Mouse (Mus musculus): ENCODE results near the gene Slc35b1. TPM values are rescaled to one million over a fixed set of nuclear protein-coding genes. Genes with fewer than 3 reads are reported as not detected.

The Slc35b1 gene
- polyA plus RNA-seq, 1 experiment from 2014 or later: 138 TPM

GRCm38 (mm10) chr11:95413641-95414535 lies 29.4 kb downstream of the Slc35b1 start, which contains the start of gene Spop:
TSS of gene Spop (plus strand) at chr11:95414080.
- no peaks in the 10 kb centered on the region for H3K9me3 ChIP-seq
- peak within 1 kb of the TSS; percentile 75 for H3K9ac ChIP-seq
- peak within 1 kb of the TSS; percentile 96 for H3K27ac ChIP-seq (replicated peaks)
- peaks cover 6% of the 10 kb centered on the region; the same call in 1 of the 2 replicates for H3K36me3 ChIP-seq
- peak within 1 kb of the TSS; percentile 55 for H3K4me3 ChIP-seq
- WGBS: 3% methylated on average over 50 of the region's 58 CpGs
- peak within 1 kb of the TSS; percentile 68 for H3K4me2 ChIP-seq
- ATAC-seq (ENCODE audit: low read depth): peak; percentile 88
- H3K27me3 ChIP-seq: no peaks in the 10 kb centered on the region
- peaks cover 34% of the 10 kb centered on the region for H3K4me1 ChIP-seq (replicated peaks)

DNA sequence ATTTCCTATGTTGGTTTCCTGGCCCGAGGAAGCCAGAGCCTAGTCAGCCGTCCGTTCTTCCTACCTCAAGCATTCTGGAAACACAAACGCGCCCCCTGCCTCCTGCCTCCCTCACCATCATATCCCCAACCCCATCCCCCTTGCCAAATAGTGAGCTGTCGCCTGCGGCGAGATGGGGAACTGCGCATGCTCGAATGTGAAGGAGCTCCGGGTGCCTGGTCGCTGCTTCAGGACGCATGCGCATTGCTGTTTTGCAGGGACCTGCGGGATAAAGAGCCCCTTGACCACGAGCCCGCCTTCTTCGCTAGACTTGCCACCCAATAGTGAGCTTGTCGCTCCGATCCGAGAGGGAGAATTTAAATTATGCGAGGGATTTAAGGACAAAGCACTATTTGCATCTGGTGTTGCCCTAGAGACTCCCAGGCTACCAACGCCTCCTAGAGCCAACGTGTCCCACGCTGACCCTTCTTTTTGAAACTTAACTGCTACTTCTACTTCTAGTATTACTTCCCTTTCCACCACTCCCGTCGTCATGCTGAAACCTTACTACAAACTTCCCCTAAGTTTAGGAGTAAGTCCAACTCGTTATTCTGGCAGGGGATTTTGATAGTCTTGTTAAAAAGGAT lies 30.2 kb downstream of the Slc35b1 start:
- ATAC-seq (ENCODE audit: low read depth): peak; percentile 93
- peaks cover 13% of the 10 kb centered on the region; the same call in 1 of the 2 replicates for H3K36me3 ChIP-seq
- no peaks in the 10 kb centered on the region for H3K9me3 ChIP-seq
- under 1% methylated on average over 28 of the region's 28 CpGs for WGBS
- H3K4me3 ChIP-seq: peak overlapping the region; percentile 55
- peaks cover 34% of the 10 kb centered on the region for H3K4me1 ChIP-seq (replicated peaks)
- peak overlapping the region; percentile 68 for H3K4me2 ChIP-seq
- peak overlapping the region; percentile 75 for H3K9ac ChIP-seq
- peak overlapping the region; percentile 96 for H3K27ac ChIP-seq (replicated peaks)
- no peaks in the 10 kb centered on the region for H3K27me3 ChIP-seq

DNA sequence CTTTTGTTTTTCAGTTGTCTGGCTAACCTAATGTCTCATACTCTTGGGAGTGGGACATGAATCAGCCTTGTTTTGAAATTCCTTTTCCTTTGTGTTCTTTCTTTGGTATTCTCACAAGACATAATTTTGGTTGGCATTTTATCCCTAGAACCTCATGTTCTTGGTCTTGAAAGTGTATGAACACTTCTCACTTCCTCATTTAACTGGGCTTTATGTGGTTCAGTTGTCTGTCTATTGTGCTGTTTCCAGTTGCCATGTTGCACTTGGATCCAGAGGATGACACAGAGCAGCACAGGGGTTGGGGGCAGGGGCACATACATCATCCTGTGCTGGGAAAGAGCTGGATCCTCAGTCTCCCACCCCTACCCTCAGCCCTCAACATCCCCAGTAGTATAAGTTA lies 31.4 kb downstream of the Slc35b1 start:
- Histone ChIP-seq H3K27ac (replicated peaks) (no peak overlapping the region), H3K4me1 (replicated peaks) (peaks cover 34% of the 10 kb centered on the region), H3K27me3 (no peaks in the 10 kb centered on the region), H3K4me3 (peak overlapping the region; percentile 55; the same call in 1 of the 2 replicates), H3K36me3 (peaks cover 16% of the 10 kb centered on the region; the same call in 1 of the 2 replicates), H3K4me2 (peak overlapping the region; percentile 68), H3K9me3 (no peaks in the 10 kb centered on the region), H3K9ac (peak overlapping the region; percentile 75; the same call in 1 of the 2 replicates)
- ATAC-seq (ENCODE audit: low read depth): no peak

GRCm38 (mm10) chr11:95417341-95417740 lies 32.8 kb downstream of the Slc35b1 start:
- H3K4me3 ChIP-seq: no peak overlapping the region
- peaks cover 30% of the 10 kb centered on the region for H3K4me1 ChIP-seq (replicated peaks)
- no peak overlapping the region for H3K9ac ChIP-seq
- H3K27me3 ChIP-seq: no peaks in the 10 kb centered on the region
- H3K36me3 ChIP-seq: peaks cover 16% of the 10 kb centered on the region; the same call in 1 of the 2 replicates
- H3K4me2 ChIP-seq: no peak overlapping the region
- WGBS: 85% methylated on average over 5 of the region's 5 CpGs
- no peak for ATAC-seq (ENCODE audit: low read depth)
- no peaks in the 10 kb centered on the region for H3K9me3 ChIP-seq
- no peak overlapping the region for H3K27ac ChIP-seq (replicated peaks)

DNA sequence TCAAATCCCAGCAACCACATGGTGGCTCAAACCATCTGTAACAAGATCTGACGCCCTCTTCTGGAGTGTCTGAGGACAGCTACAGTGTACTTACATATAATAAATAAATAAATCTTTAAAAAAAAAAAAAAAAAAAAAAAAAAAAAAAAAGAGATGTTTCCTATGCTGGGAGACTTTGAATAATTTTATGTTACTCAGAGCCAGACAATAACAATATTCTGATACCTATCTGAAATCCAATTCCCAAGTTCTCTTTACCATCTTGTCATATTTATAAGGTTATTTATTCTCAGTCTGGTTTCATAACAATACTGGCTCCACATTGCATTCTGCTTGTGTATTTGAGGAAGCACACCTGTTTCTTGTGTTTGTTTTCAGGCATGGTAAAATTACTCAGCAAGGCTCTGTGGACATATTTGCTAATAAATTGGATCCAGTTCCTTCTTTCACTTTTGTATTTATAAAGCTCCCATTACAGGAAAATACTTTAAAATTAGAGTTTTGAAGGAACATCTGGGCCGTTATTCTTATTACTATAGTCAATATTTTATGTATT lies 36.5 kb downstream of the Slc35b1 start:
- Histone ChIP-seq H3K27me3 (no peaks in the 10 kb centered on the region), H3K4me3 (no peak overlapping the region)
- WGBS: 91% methylated on average over 2 of the region's 2 CpGs

DNA sequence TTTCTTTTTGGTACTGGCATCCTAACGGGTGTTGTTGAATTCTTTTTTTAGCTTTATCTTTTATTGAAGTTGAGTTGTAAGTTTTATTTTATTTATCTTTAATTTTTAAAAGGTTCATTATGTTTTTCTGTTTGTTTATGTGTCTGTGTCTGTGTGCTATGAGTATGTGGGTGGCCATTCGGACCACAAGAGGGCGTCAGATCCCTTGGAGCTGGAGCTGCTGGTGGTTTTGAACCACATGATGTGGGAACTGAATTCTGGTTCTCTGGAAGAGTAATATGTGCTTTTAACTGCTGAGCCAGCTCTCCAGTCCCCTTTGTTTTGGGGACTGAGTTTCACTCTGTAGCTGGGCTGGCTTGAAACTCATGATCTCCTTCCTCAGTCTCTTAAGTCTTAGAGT lies 39.0 kb downstream of the Slc35b1 start:
- Histone ChIP-seq H3K4me3 (no peak overlapping the region), H3K27me3 (no peaks in the 10 kb centered on the region), H3K9ac (no peak overlapping the region), H3K27ac (replicated peaks) (no peak overlapping the region), H3K4me2 (no peak overlapping the region), H3K36me3 (peaks cover 12% of the 10 kb centered on the region; the same call in 1 of the 2 replicates), H3K4me1 (replicated peaks) (no peaks in the 10 kb centered on the region), H3K9me3 (no peaks in the 10 kb centered on the region)
- 82% methylated on average over 3 of the region's 3 CpGs for WGBS
- ATAC-seq (ENCODE audit: low read depth): no peak

More for the DNA sequence above, 36.5 kb downstream of the Slc35b1 start:
- no peak for ATAC-seq (ENCODE audit: low read depth)
- no peaks in the 10 kb centered on the region for H3K9me3 ChIP-seq
- H3K27ac ChIP-seq (replicated peaks): no peak overlapping the region
- peaks cover 16% of the 10 kb centered on the region; the same call in 1 of the 2 replicates for H3K36me3 ChIP-seq
- H3K9ac ChIP-seq: no peak overlapping the region
- H3K4me2 ChIP-seq: no peak overlapping the region
- peaks cover 17% of the 10 kb centered on the region for H3K4me1 ChIP-seq (replicated peaks)

DNA sequence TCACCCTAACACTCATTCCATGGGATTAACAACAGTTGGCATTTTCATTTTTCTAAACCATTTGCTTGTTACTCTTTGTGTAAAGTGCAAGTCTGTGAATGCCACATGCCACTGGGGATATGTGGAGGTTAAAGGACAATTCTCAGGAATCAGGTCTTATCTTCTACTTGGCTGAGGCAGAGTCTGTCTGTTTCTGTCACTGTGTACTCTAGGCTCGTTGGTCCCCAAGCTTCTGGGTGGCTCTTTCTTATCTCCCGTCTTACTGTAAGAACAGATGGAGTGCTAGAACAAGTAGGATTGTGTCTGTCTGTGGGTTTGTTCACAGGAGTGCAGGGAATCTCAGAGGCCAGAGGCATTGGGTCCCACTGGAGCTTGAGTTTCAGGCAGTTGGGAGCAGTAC lies 46.9 kb downstream of the Slc35b1 start:
- Histone ChIP-seq H3K36me3 (0 out of 2 replicates have a peak, but pooled peaks cover 6% of the 10 kb centered on the region), H3K4me3 (no peak overlapping the region), H3K27ac (replicated peaks) (no peak overlapping the region), H3K4me1 (replicated peaks) (peaks cover 3% of the 10 kb centered on the region; the same call in 1 of the 2 replicates), H3K4me2 (no peak overlapping the region), H3K27me3 (no peaks in the 10 kb centered on the region), H3K9ac (no peak overlapping the region), H3K9me3 (no peaks in the 10 kb centered on the region)
- 95% methylated on average over 2 of the region's 2 CpGs for WGBS
- ATAC-seq (ENCODE audit: low read depth): no peak

DNA sequence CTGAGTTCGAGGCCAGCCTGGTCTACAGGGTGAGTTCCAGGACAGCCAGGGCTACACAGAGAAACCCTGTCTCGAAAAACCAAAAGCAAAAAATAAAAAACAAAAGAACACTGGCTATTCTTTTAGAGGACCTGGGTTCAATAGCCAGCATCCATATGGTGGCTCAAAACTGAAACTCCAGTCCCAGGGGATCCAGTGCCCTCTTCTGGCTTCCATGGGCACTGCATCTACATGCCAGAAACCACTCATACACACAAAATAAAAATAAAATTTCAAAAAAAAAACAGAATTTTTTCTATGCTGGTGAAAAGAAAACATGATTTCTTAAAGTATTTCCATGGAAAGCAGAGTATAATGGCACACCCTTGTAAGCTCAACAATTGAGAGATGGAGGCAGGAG lies 47.7 kb downstream of the Slc35b1 start:
- Histone ChIP-seq H3K4me3 (no peak overlapping the region), H3K9me3 (no peaks in the 10 kb centered on the region), H3K4me1 (replicated peaks) (peaks cover 3% of the 10 kb centered on the region; the same call in 1 of the 2 replicates), H3K4me2 (no peak overlapping the region), H3K9ac (no peak overlapping the region), H3K36me3 (0 out of 2 replicates have a peak, but pooled peaks cover 6% of the 10 kb centered on the region), H3K27me3 (no peaks in the 10 kb centered on the region), H3K27ac (replicated peaks) (no peak overlapping the region)
- WGBS: 87% methylated on average over 2 of the region's 2 CpGs
- no peak for ATAC-seq (ENCODE audit: low read depth)

Other genes starting within 250 kb of the Slc35b1 start
- gene Dlx4, start 238.4 kb upstream of the Slc35b1 start, polyA plus RNA-seq (2015; fragmentation: Nextera tagmentation; extraction: Ambion mirVana): not detected in 2 replicates
- gene Tac4, start 123.2 kb upstream of the Slc35b1 start, polyA plus RNA-seq (2015; fragmentation: Nextera tagmentation; extraction: Ambion mirVana): 0.15 TPM in 1 of 2 replicates, not detected in the other
- 58.3 and 60.7 TPM in 2 replicates for gene Kat7, start 74.4 kb upstream of the Slc35b1 start, polyA plus RNA-seq (2015; fragmentation: Nextera tagmentation; extraction: Ambion mirVana)
- 3.2 and 3.7 TPM in 2 replicates for gene Fam117a, start 47.7 kb upstream of the Slc35b1 start, polyA plus RNA-seq (2015; fragmentation: Nextera tagmentation; extraction: Ambion mirVana)
- gene Spop, start 29.4 kb downstream of the Slc35b1 start, polyA plus RNA-seq (2015; fragmentation: Nextera tagmentation; extraction: Ambion mirVana): 201 and 211 TPM in 2 replicates
- gene Nxph3, start 129.9 kb downstream of the Slc35b1 start, polyA plus RNA-seq (2015; fragmentation: Nextera tagmentation; extraction: Ambion mirVana): 0.74 and 0.79 TPM in 2 replicates
- 97.1 and 121 TPM in 2 replicates for gene Ngfr, start 203.0 kb downstream of the Slc35b1 start, polyA plus RNA-seq (2015; fragmentation: Nextera tagmentation; extraction: Ambion mirVana)

Data from neural tube, embryonic 13.5 days (tissue).